Mouse (Mus musculus): Measurements from ENCODE around the gene Ntrk1. TPM values are rescaled to one million over a fixed set of nuclear protein-coding genes. Genes with fewer than 3 reads are reported as not detected.
A peak's percentile ranks its signal among the peaks of the same experiment; 100 is the strongest.

The Ntrk1 gene
- polyA plus RNA-seq, 1 experiment from 2014 or later = 141 TPM

DNA sequence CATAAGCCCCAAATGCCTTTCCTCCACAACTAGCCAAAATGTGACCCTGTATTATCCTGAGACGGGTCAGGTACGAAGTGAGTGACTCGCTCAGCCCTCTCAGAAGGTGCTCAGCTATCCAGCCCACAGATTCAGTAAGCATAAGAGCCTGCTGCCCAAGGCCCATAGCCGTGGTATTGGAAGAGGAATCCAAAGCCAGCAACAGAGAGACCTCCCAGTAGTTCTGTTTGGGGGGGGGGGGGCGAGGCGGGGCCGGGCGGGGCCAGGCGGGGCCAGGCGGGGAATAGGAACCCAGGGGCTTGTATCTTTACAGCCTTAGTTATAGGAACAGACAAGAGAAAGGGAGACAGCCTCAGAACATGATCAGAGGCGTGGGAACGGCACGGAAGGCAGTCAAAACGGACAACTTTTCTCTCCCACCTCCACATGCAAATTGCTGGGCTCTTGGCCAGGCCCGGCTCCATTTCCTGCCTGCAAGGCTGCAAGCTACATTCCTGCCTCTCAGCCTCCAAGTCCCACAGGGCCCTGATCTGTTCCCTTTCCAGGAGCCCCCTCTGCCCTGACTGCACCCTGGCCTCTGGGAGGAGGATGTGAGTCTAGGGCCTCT lies 31.2 kb downstream of the Ntrk1 start:
- H3K27me3 ChIP-seq (replicated peaks) = peaks cover 15% of the 10 kb centered on the region
- peaks cover 18% of the 10 kb centered on the region for H3K4me1 ChIP-seq
- ATAC-seq (ENCODE audit: low FRiP score, low read depth) = no peak
- H3K27ac ChIP-seq = no peak overlapping the region
- no peak overlapping the region for H3K9ac ChIP-seq
- peak overlapping the region; percentile 40 for H3K4me2 ChIP-seq (replicated peaks)
- 17% methylated on average over 15 of the region's 15 CpGs for WGBS
- no peaks in the 10 kb centered on the region for H3K9me3 ChIP-seq
- no peaks in the 10 kb centered on the region for H3K36me3 ChIP-seq
- H3K4me3 ChIP-seq = no peak overlapping the region

- Histone ChIP-seq H3K4me3 (no peak overlapping the region), H3K27ac (no peak overlapping the region), H3K9ac (no peak overlapping the region), H3K9me3 (no peaks in the 10 kb centered on the region), H3K4me2 (replicated peaks) (no peak overlapping the region), H3K36me3 (no peaks in the 10 kb centered on the region), H3K4me1 (peaks cover 16% of the 10 kb centered on the region), H3K27me3 (replicated peaks) (peaks cover 9% of the 10 kb centered on the region)
- no peak for ATAC-seq (ENCODE audit: low FRiP score, low read depth)
- 67% methylated on average over 4 of the region's 4 CpGs for WGBS
Observed at GRCm38 (mm10) chr3:87763202-87763601, 31.8 kb downstream of the Ntrk1 start.

GRCm38 (mm10) chr3:87761408-87762375 lies 33.3 kb downstream of the Ntrk1 start:
- H3K4me1 ChIP-seq = peaks cover 16% of the 10 kb centered on the region
- H3K9ac ChIP-seq = no peak overlapping the region
- 78% methylated on average over 20 of the region's 20 CpGs for WGBS
- H3K27me3 ChIP-seq (replicated peaks) = peaks cover 7% of the 10 kb centered on the region; the same call in 1 of the 2 replicates
- H3K27ac ChIP-seq = no peak overlapping the region
- H3K4me2 ChIP-seq (replicated peaks) = no peak overlapping the region
- H3K4me3 ChIP-seq = no peak overlapping the region
- H3K9me3 ChIP-seq = no peaks in the 10 kb centered on the region
- ATAC-seq (ENCODE audit: low FRiP score, low read depth) = no peak
- H3K36me3 ChIP-seq = no peaks in the 10 kb centered on the region

DNA sequence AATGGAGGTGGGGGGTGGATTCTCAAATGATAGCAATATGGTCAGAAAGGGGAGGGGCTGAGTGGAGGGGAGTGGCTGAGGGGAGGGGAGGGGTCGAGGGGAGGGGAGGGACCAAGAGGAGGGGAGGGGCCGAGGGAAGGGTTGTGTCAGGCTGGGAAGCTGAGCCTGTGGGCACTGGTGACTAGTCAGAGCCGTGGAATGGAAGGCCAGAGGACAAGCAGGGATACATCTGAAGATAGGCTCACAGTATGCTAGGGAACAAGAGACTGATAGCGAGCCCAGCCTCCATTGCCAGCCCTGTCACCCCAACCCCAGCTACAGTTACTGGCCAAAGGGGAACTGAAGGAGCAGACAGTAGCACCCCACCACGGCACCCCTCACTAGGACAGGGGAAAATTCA lies 36.3 kb downstream of the Ntrk1 start:
- Histone ChIP-seq H3K9ac (no peak overlapping the region), H3K36me3 (no peaks in the 10 kb centered on the region), H3K4me1 (peaks cover 19% of the 10 kb centered on the region), H3K9me3 (no peaks in the 10 kb centered on the region), H3K4me3 (no peak overlapping the region), H3K27me3 (replicated peaks) (peaks cover 10% of the 10 kb centered on the region), H3K27ac (no peak overlapping the region), H3K4me2 (replicated peaks) (no peak overlapping the region)
- no peak for ATAC-seq (ENCODE audit: low FRiP score, low read depth)
- WGBS = 49% methylated on average over 4 of the region's 5 CpGs

- no peak overlapping the region for H3K27ac ChIP-seq
- H3K27me3 ChIP-seq (replicated peaks) = peaks cover 10% of the 10 kb centered on the region
- H3K4me2 ChIP-seq (replicated peaks) = peak overlapping the region; percentile 50
- no peaks in the 10 kb centered on the region for H3K9me3 ChIP-seq
- H3K36me3 ChIP-seq = no peaks in the 10 kb centered on the region
- no peak overlapping the region for H3K4me3 ChIP-seq
- peak; percentile 34 for ATAC-seq (ENCODE audit: low FRiP score, low read depth)
- peaks cover 11% of the 10 kb centered on the region for H3K4me1 ChIP-seq
- H3K9ac ChIP-seq = 0 out of 2 replicates have a peak overlapping the region, but pooled peaks have one; percentile 1
- WGBS = 51% methylated on average over 20 of the region's 20 CpGs
Observed at GRCm38 (mm10) chr3:87756488-87756887, 38.5 kb downstream of the Ntrk1 start.

DNA sequence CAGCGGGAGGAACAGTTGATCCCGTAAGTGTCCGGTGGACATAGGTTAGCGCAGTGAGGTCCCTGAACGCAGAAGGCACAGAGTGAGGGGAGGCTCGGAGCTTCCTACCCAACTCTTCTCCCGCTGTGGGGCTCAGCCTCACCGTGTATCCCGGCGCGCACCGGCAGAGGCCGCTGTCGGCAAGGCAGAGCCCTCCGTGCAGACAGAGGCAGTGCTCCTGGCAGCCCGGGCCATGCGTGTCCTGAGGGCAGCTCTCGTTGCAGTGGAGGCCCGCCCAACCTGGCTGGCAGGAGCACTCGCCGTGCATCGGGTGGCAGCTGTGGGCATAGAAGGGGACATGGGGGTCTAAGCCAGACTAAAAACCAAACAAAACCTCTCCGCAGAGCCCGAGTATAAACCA lies 39.0 kb downstream of the Ntrk1 start:
- 5% methylated on average over 24 of the region's 24 CpGs for WGBS
- no peaks in the 10 kb centered on the region for H3K36me3 ChIP-seq
- no peak overlapping the region for H3K27ac ChIP-seq
- H3K27me3 ChIP-seq (replicated peaks) = peaks cover 10% of the 10 kb centered on the region
- 0 out of 2 replicates have a peak overlapping the region, but pooled peaks have one; percentile 7 for H3K4me3 ChIP-seq
- no peaks in the 10 kb centered on the region for H3K9me3 ChIP-seq
- ATAC-seq (ENCODE audit: low FRiP score, low read depth) = peak; percentile 84
- peak overlapping the region; percentile 50 for H3K4me2 ChIP-seq (replicated peaks)
- 0 out of 2 replicates have a peak overlapping the region, but pooled peaks have one; percentile 1 for H3K9ac ChIP-seq
- peaks cover 11% of the 10 kb centered on the region for H3K4me1 ChIP-seq

GRCm38 (mm10) chr3:87753829-87754228 lies 41.1 kb downstream of the Ntrk1 start:
- no peak for ATAC-seq (ENCODE audit: low FRiP score, low read depth)
- H3K27me3 ChIP-seq (replicated peaks) = peaks cover 10% of the 10 kb centered on the region
- H3K4me1 ChIP-seq = peaks cover 11% of the 10 kb centered on the region; the same call in 1 of the 2 replicates
- no peak overlapping the region for H3K9ac ChIP-seq
- H3K27ac ChIP-seq = no peak overlapping the region
- H3K4me3 ChIP-seq = no peak overlapping the region
- no peak overlapping the region for H3K4me2 ChIP-seq (replicated peaks)
- WGBS = 76% methylated on average over 13 of the region's 13 CpGs
- H3K36me3 ChIP-seq = no peaks in the 10 kb centered on the region
- H3K9me3 ChIP-seq = no peaks in the 10 kb centered on the region

GRCm38 (mm10) chr3:87752567-87752966 lies 42.4 kb downstream of the Ntrk1 start:
- H3K27ac ChIP-seq = no peak overlapping the region
- no peak overlapping the region for H3K4me3 ChIP-seq
- WGBS = 83% methylated on average over 3 of the region's 3 CpGs
- peaks cover 11% of the 10 kb centered on the region; the same call in 1 of the 2 replicates for H3K4me1 ChIP-seq
- no peaks in the 10 kb centered on the region for H3K36me3 ChIP-seq
- H3K4me2 ChIP-seq (replicated peaks) = no peak overlapping the region
- ATAC-seq (ENCODE audit: low FRiP score, low read depth) = no peak
- no peaks in the 10 kb centered on the region for H3K9me3 ChIP-seq
- H3K9ac ChIP-seq = no peak overlapping the region
- H3K27me3 ChIP-seq (replicated peaks) = peaks cover 10% of the 10 kb centered on the region

- 90% methylated on average over 12 of the region's 12 CpGs for WGBS
- no peak overlapping the region for H3K4me2 ChIP-seq (replicated peaks)
- H3K9ac ChIP-seq = no peak overlapping the region
- no peak for ATAC-seq (ENCODE audit: low FRiP score, low read depth)
- H3K4me1 ChIP-seq = peaks cover 12% of the 10 kb centered on the region
- H3K36me3 ChIP-seq = no peaks in the 10 kb centered on the region
- no peaks in the 10 kb centered on the region for H3K9me3 ChIP-seq
- H3K27ac ChIP-seq = no peak overlapping the region
- H3K4me3 ChIP-seq = no peak overlapping the region
- peaks cover 3% of the 10 kb centered on the region for H3K27me3 ChIP-seq (replicated peaks)
Observed at GRCm38 (mm10) chr3:87749977-87750376, 45.0 kb downstream of the Ntrk1 start.

DNA sequence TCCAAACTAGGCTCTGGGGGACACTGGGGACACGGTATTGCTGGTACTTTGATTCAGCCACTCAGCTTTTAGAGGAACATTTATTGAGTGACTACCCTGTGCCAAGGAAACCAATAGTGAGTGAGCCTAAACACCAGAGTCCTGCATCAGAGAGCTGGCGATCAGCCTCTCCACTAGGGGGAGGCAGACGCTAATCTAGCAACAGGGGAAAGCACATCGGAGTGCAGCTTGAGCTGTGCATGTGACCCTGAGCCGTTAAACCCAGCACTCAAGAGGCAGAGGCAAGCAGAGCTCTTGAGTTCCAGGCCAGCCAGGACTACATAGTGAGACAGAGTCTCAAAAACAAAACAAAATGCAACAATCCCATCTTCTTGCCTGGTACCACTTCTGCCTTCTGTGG lies 45.9 kb downstream of the Ntrk1 start:
- no peak overlapping the region for H3K4me2 ChIP-seq (replicated peaks)
- no peak overlapping the region for H3K27ac ChIP-seq
- no peak overlapping the region for H3K9ac ChIP-seq
- H3K27me3 ChIP-seq (replicated peaks) = no peaks in the 10 kb centered on the region; the same call in 1 of the 2 replicates
- no peak overlapping the region for H3K4me3 ChIP-seq
- no peak for ATAC-seq (ENCODE audit: low FRiP score, low read depth)
- no peaks in the 10 kb centered on the region for H3K9me3 ChIP-seq
- peaks cover 14% of the 10 kb centered on the region for H3K4me1 ChIP-seq
- H3K36me3 ChIP-seq = no peaks in the 10 kb centered on the region
- 10% methylated on average over 5 of the region's 5 CpGs for WGBS

DNA sequence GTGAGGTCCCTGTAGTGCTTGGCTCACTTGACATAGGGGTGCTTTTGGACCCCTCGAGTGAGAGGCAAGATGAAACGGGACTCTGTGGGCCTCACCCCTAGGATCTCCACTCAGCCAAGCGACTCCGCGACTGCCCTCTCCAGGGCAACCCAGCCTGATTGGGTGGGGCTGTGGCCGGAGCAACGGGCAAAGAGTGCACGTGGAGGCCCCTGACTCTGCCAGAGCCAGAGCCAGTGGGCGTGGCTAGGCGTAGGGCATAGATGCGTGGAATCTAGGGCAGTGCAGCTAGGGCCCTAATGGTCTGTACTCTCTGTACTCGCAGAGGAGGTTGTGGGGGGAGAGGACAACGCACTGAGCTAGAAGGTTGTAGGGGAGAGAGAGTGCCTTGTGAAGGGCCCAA lies 46.5 kb downstream of the Ntrk1 start, which contains the start of gene Lrrc71:
Gene Lrrc71, minus strand, starts transcription at position 195 of the 400 bp plus-strand sequence.
- peaks cover 14% of the 10 kb centered on the region for H3K4me1 ChIP-seq
- no peak for ATAC-seq (ENCODE audit: low FRiP score, low read depth)
- no peak within 1 kb of the TSS for H3K4me3 ChIP-seq
- no peak within 1 kb of the TSS for H3K4me2 ChIP-seq (replicated peaks)
- no peaks in the 10 kb centered on the region for H3K27me3 ChIP-seq (replicated peaks)
- H3K27ac ChIP-seq = no peak within 1 kb of the TSS
- no peaks in the 10 kb centered on the region for H3K9me3 ChIP-seq
- 47% methylated on average over 13 of the region's 13 CpGs for WGBS
- no peaks in the 10 kb centered on the region for H3K36me3 ChIP-seq
- no peak within 1 kb of the TSS for H3K9ac ChIP-seq

DNA sequence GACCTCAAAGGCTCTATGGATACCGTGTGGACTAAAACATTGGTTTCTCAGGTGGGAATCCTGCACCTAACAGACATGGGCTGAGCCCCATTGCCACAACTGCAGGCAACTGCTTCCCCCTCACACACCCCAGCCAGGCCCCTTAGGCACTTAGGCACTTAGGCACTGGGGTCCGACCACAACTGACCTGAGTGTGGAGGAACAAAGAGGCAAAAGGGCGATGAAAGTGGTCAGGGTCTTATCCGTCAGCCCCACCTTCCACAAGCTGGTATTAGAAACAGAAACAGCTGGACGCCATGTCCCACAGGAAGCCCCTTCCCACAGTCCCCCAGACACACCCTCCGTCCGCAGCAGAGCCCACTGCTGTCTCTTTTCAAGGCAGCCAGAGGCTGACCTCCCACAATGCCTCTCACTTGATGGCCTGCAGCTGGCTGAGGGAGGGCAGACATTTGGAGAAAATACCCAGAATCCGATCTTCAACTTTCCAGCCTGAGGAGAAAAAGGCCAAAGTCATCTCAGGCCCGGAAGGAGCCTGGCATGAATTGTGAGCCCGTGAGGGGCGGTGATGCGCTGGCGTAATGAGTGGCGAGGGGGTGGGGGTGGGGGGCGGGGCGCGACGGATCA lies 49.8 kb downstream of the Ntrk1 start:
- Histone ChIP-seq H3K4me2 (replicated peaks) (peak overlapping the region; percentile 51), H3K4me3 (no peak overlapping the region), H3K9me3 (no peaks in the 10 kb centered on the region), H3K27ac (no peak overlapping the region), H3K27me3 (replicated peaks) (no peaks in the 10 kb centered on the region), H3K36me3 (peaks cover 9% of the 10 kb centered on the region; the same call in 1 of the 2 replicates), H3K4me1 (peaks cover 14% of the 10 kb centered on the region), H3K9ac (peak overlapping the region; percentile 38)
- 0 out of 2 replicates have a peak, but pooled peaks have one; percentile 56 for ATAC-seq (ENCODE audit: low FRiP score, low read depth)
- 32% methylated on average over 14 of the region's 18 CpGs for WGBS
